ENCODE assay signal across 18 mouse cellular contexts in the genomic region with DNA sequence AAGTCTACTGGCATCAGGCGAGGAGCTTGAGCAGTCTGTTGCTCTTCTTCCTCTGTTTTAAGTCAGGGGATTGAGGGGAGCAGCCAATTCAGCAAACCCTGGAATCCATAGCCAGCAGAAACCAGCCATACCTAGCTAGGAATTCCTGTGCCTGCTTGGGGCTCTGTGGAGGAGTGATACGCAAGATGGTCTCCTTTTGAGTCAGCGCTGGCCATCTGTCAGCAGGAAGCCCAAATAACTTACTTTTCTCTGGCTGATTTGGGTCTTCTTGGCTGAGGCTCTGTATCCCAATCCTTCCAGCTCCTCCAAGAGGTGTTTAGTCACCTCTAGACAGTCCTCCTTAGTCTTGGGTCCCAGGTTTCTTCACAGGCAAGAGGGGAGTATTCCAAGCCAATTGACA.
"Had no signal": no experiment of that assay in that cellular context is flagged by ENCODE, and none has a peak within 500 bp of the region (broad histone marks: within the 10 kb centered on the region; RNA-seq: fewer than 3 reads in every experiment).

No protein-coding gene starts in this region.

- H3K4me3 ChIP-seq: limb, embryonic 12.5 days; limb, embryonic 15.5 days; midbrain, embryonic 12.5 days; myocyte; neural tube, embryonic 13.5 days; stomach, embryonic 15.5 days had no signal

- H3K27ac ChIP-seq: limb, embryonic 12.5 days; limb, embryonic 15.5 days; liver, embryonic 14.5 days; macrophage; midbrain, embryonic 12.5 days; neural tube, embryonic 13.5 days; stomach, embryonic 15.5 days had no signal

- DNase-seq: kidney, adult 18-20 months; kidney, adult 9 months; kidney, postnatal 14 days; kidney, postnatal 4 days; left cerebral cortex, postnatal 4 days; liver, postnatal 0 days; lung, embryonic 14.5 days; spleen, adult 18-20 months; thymus, adult 18-20 months; thymus, postnatal 36 days had no signal
